Mouse (Mus musculus) retina, embryonic 14.5 days (tissue): ENCODE results near the gene Slc17a7.

Experiments
- DNase-seq: peaks from one replicate; pipeline ENCODE4 v3.0.0-alpha.2; 2015; ENCODE audit warnings: low spot score

Slc17a7 gene

GRCm38 (mm10) chr7:45202654-45203053 lies 38.9 kb downstream of the Slc17a7 start:
- DNase-seq = no peak

DNA sequence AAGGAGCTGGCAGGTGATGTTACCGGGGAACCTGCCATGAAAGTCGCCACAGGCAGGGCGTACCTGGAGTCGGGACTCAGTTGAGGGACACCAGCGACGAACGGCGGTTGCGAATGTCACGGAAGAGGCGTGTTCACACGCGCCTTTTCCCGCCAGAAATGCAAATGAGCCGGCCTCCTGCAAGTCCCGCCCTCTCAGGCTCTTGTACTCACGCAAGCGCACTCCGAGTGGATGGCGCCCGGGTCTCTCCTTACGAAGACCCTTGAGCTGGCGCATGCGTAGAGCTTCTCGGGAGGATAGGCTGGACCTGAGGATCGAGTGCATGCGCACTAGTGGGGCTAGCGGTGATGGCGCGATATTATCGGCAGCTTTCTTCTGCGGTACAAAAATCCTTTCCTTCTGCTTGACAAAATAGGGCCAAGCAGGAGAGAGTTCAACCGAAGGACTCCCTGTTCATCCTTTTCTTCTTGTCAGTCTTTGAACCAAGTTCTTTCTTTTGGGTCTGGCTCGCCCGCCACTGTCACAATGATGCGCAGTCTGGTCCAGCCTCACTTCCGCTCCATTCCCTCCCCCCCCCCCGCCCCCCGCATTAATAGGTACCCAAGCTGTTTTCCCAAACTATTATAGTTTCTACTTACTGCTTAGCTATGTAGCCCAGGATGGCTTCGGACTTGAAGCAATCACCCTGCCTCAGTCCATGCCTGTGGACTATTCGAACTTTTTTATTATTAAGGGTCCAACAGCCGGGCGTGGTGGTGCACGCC lies 40.8 kb downstream of the Slc17a7 start, which contains the start of gene Ccdc155:
Gene Ccdc155, minus strand, starts transcription at position 513 of the 764 bp plus-strand sequence.
- DNase-seq = peak; percentile 98

DNA sequence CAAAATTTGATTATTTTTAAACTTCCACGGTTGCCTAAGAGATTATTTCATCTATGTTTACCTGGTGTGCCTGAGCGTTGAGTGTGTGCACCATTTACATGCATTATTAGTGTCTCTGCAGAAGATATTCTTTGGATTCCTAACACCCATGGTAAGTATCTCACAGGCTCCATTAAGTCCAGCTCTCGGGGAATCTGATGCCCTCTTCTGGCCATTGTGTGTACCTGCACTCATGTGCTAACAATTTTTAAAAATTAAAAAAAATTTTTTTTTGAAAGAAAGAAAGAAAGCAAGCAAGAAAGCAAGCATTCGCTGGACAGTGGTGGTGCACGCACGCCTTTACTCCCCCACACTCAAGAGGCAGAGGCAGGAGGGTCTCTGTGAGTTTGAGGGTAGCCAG lies 44.5 kb downstream of the Slc17a7 start:
- no peak for DNase-seq

DNA sequence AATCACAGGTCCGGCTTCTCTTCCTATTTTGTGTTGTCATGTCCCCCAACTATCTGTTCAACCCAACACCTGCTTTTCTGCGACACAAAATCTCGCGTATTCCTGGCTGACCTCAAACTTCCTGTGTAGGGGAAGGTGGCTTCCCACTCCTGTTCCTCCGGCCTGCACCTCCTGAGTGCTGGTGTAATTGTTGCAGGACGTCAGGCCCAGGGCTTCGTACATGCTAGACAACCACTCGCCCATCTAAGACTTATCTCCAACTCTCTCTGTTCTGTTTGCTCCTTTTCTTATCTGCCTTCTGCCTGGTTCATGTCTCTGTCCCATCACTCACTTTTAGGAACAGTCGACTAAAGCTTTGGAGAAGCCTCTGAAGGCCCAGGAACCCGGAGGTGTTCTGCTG lies 47.3 kb downstream of the Slc17a7 start:
- DNase-seq = no peak

DNA sequence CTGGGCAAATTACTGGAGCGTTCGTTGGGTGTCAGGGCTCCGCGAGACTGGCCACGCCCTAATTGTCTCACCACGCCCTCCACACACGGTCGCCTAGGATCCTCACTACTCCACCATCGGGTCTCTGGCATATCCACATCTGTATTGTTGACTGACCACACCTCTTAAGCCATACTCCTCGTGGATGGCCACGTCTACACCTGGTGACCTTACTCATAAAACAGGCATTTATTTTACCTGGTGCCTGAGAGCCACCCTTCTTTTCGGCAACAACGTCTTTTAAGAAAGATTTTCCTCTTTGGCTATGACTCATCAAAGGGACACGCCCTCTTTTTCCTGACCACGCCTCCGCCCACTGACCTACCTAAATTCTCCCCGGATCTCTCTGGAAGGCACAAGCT lies 48.1 kb downstream of the Slc17a7 start, which contains the start of gene Dkkl1:
Gene Dkkl1, minus strand, starts transcription at position 297 of the 401 bp plus-strand sequence.
- DNase-seq = peak; percentile 35

GRCm38 (mm10) chr7:45212356-45212755 lies 48.6 kb downstream of the Slc17a7 start:
- DNase-seq = no peak

GRCm38 (mm10) chr7:45213708-45214107 lies 50.0 kb downstream of the Slc17a7 start:
- no peak for DNase-seq

- DNase-seq = peak; percentile 75
Measured at GRCm38 (mm10) chr7:45215673-45216441, 52.1 kb downstream of the Slc17a7 start, which contains the start of gene Tead2. Gene Tead2 (plus strand): TSS chr7:45215753.

GRCm38 (mm10) chr7:45216442-45217183 lies 52.9 kb downstream of the Slc17a7 start:
- peak; percentile 93 for DNase-seq

DNA sequence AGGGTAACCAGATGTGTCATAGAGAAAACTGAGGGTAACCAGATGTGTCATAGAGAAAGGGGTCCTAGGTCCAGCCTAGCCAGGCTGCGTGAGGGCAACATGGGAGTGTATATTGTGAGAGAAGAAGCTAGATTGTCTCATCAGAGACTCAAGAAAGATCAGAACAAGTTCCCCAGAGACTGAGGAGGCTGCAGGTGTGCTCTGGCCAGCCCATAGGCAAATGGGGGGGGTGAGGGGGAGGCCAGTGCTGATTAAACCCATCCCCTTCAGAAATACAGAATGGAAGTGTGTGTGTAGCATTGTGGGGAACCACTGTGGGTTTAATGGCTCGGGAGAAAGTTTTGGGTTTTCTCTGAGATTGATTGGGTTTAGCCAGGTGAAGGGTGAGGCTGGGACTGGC lies 57.9 kb downstream of the Slc17a7 start:
- no peak for DNase-seq

DNA sequence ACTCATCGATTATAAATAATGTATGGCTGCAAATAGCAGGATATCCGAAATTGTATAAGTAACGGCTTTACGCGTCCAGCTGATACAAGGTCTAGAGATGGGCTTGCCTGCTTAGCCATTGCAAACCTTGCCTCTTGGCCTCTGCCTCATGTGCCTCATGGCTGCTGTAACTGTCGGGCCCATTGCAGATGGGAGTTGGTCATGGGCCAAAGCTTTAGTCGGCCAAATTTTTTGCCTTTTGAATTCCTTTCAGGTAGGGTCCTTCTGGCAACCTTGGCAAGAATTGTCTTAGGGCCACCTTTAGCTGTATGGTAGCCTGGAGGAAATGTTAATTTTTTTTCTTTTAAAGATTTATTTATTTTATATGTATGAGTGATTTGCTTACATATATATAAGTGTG lies 61.1 kb downstream of the Slc17a7 start:
- no peak for DNase-seq
